Mouse (Mus musculus) limb, embryonic 14.5 days (tissue): ENCODE measurements at regions not wholly inside any gene's neighbourhood (a gene's known extent, or its start where the extent isn't known, plus 50 kb on each side); places are given as distances from the start of the nearest gene placed in this dataset.
A peak's percentile ranks its signal among the peaks of the same experiment; 100 is the strongest.

Experiments used
- ATAC-seq: fragments of 200-750 bp; cut with Nextera tagmentation; 2 replicates; pipeline ENCODE4 v1.8.0; 2017; ENCODE audit warnings: low read depth, moderate number of reproducible peaks, moderate TSS enrichment; ENCODE audit not compliant: low FRiP score
- DNase-seq: peaks from one replicate; pipeline ENCODE4 v3.0.0-alpha.2; 2015; ENCODE audit warnings: low spot score
- H3K27ac ChIP-seq: fragments of 300-500 bp; sonication (generic); replicated peaks from 2 replicates; pipeline ENCODE4 v1.5.1; 2014; ENCODE audit warnings: low read depth, mild to moderate bottlenecking, low read length, moderate library complexity, mixed read lengths
- H3K27me3 ChIP-seq: fragments of 300-500 bp; sonication (generic); 2 replicates; pipeline ENCODE4 v1.6.1; 2014; ENCODE audit warnings: low read length, mixed read lengths; ENCODE audit not compliant: control insufficient read depth, insufficient read depth
- H3K36me3 ChIP-seq: fragments of 300-500 bp; sonication (generic); 2 replicates; pipeline ENCODE4 v1.6.1; 2014; ENCODE audit warnings: mild to moderate bottlenecking, low read length, moderate library complexity, mixed read lengths; ENCODE audit not compliant: control insufficient read depth, insufficient read depth
- H3K4me1 ChIP-seq: fragments of 300-500 bp; sonication (generic); 2 replicates; pipeline ENCODE4 v1.6.1; 2014; ENCODE audit warnings: antibody characterized with exemption, low read length, mixed read lengths; ENCODE audit not compliant: control insufficient read depth, insufficient read depth
- H3K4me2 ChIP-seq: fragments of 300-500 bp; sonication (generic); replicated peaks from 2 replicates; pipeline ENCODE4 v1.6.1; 2014; ENCODE audit warnings: low read depth, mild to moderate bottlenecking, low read length, moderate library complexity; ENCODE audit not compliant: severe bottlenecking
- H3K4me3 ChIP-seq: fragments of 300-500 bp; sonication (generic); replicated peaks from 2 replicates; pipeline ENCODE4 v1.5.1; 2014; ENCODE audit warnings: low read length
- H3K9ac ChIP-seq: fragments of 300-500 bp; sonication (generic); 2 replicates; pipeline ENCODE4 v1.6.1; 2014; ENCODE audit warnings: mild to moderate bottlenecking, low read depth, low read length, moderate library complexity; ENCODE audit not compliant: severe bottlenecking
- H3K9me3 ChIP-seq: fragments of 300-500 bp; sonication (generic); 2 replicates; pipeline ENCODE4 v1.6.1; 2016; ENCODE audit warnings: low read length; ENCODE audit not compliant: control insufficient read depth
- POLR2A ChIP-seq: fragments of 200-500 bp; IDR thresholded peaks from 2 replicates; pipeline ENCODE4 v1.8.0; 2012; ENCODE audit warnings: inconsistent platforms, mild to moderate bottlenecking, moderate library complexity, borderline replicate concordance; ENCODE audit not compliant: insufficient read depth, insufficient read length; ENCODE audit errors: extremely low read depth
- WGBS: fragments of 180-500 bp; shearing (Covaris S2); extraction: QIAGEN DNeasy Blood & Tissue Kit; methylation state at CpG from one replicate; pipeline ENCODE4 v1.1.7; 2014; 5-methylcytosine and 5-hydroxymethylcytosine counted together

- no peak overlapping the region for H3K27ac ChIP-seq
- H3K4me3 ChIP-seq = no peak overlapping the region
- H3K4me1 ChIP-seq = no peaks in the 10 kb centered on the region
- H3K9ac ChIP-seq = no peak overlapping the region
- no peak for TF ChIP-seq POLR2A
- H3K9me3 ChIP-seq = no peaks in the 10 kb centered on the region
- 92% methylated on average over 7 of the region's 7 CpGs for WGBS
- DNase-seq (no peak), ATAC-seq (no peak)
- no peak overlapping the region for H3K4me2 ChIP-seq
- H3K36me3 ChIP-seq = no peaks in the 10 kb centered on the region
- no peaks in the 10 kb centered on the region for H3K27me3 ChIP-seq
Observed at GRCm38 (mm10) chr3:78792440-78793057, 493.8 kb downstream of the Rapgef2 start.

DNA sequence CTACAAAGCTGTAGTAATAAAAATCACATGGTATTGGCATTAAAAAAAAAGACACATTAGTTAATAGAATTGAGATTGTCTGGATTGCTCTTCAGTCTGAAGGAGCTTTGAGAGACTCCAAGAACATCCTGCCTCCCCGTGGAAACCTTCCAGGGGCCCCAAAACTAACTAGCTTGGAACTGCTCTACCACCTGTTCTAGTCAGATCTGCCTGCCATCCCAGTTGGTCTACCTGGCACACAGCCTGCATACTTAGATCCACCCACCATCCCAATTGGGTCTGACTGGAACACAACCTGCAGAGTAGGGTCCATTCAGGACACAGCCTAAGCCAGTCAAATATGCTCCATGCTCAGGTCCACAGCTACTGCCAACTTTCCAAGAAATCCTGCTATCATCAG is 503.6 kb downstream of the Rapgef2 start:
- 83% methylated on average over 1 of the region's 1 CpGs for WGBS
- H3K27ac ChIP-seq = no peak overlapping the region
- no peak overlapping the region for H3K9ac ChIP-seq

DNA sequence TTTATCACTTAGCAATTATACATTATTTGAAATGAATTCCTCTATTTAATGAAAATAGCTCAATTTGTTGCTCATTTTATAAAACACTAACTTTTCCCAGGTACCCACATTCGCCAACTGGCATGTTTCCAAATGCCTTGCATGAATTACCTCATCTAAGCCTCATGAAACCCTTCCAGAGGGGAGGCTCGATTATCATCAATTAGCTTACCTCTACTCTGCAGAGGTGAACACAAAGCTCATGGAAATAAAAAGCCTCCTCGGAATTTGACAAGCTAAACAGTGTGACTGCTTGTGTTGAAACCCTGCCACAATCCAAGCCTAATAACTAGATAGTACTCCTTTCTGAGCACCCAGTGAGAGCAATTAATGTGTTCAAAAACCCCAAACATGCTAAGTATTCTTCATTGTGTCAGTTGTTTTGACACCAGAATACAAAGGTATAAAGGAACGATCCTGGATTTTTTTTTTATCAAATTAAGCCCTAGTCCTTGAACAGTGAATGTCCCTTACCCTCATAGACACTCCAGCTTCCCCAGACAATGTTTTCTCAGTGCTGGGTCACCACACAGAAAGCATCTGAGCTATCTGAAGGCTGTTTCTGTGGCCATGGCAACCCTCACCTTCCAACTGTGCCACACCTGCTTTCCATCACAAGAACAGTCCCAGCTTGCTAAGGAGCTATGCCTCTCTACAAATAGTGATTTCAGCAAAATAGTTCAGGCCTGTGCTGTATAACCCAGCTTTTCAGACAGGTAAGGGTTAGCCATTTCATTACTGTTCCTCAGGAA is 530.4 kb downstream of the Rapgef2 start:
- Histone ChIP-seq H3K9me3 (no peaks in the 10 kb centered on the region), H3K27me3 (no peaks in the 10 kb centered on the region), H3K36me3 (no peaks in the 10 kb centered on the region), H3K9ac (no peak overlapping the region), H3K4me1 (0 out of 2 replicates have a peak, but pooled peaks cover 3% of the 10 kb centered on the region), H3K4me3 (no peak overlapping the region), H3K27ac (no peak overlapping the region), H3K4me2 (no peak overlapping the region)
- WGBS = 45% methylated on average over 4 of the region's 4 CpGs
- no peak for TF ChIP-seq POLR2A
- 0 out of 2 replicates have a peak, but pooled peaks have one; percentile 30 for ATAC-seq
- DNase-seq = peak; percentile 30

More for the DNA sequence above, 503.6 kb downstream of the Rapgef2 start:
- no peak for TF ChIP-seq POLR2A
- Histone ChIP-seq H3K4me2 (no peak overlapping the region), H3K4me3 (no peak overlapping the region), H3K27me3 (no peaks in the 10 kb centered on the region), H3K4me1 (no peaks in the 10 kb centered on the region), H3K9me3 (no peaks in the 10 kb centered on the region), H3K36me3 (no peaks in the 10 kb centered on the region)
- no peak for DNase-seq
- ATAC-seq = no peak

DNA sequence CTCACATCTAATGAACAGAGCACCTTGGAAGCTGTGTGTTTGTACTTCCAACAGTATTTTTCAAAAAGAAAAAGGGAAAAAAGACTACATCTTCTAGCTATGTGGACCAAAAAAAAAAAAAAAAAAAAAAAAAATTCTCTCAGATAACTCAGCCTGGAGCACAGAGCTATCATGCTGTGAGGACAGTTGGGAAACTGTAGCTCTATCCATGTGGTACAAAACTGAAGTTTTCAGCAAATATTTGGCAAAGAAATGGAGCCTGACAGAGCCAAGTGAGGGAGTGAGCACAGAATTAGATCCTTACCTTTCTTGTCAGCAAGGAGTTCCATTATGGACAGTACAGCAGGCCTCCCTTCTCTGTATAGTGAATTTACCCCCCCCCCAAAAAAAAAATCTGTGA is 550.2 kb downstream of the Rapgef2 start:
- no peaks in the 10 kb centered on the region for H3K36me3 ChIP-seq
- H3K9ac ChIP-seq = no peak overlapping the region
- no peak for ATAC-seq
- H3K27ac ChIP-seq = no peak overlapping the region
- no peak overlapping the region for H3K4me2 ChIP-seq
- no peak for DNase-seq
- no peaks in the 10 kb centered on the region for H3K27me3 ChIP-seq
- no peak overlapping the region for H3K4me3 ChIP-seq
- no peaks in the 10 kb centered on the region for H3K9me3 ChIP-seq
- TF ChIP-seq POLR2A = no peak
- no peaks in the 10 kb centered on the region for H3K4me1 ChIP-seq

- Histone ChIP-seq H3K9ac (no peak overlapping the region), H3K27me3 (no peaks in the 10 kb centered on the region), H3K4me3 (no peak overlapping the region), H3K27ac (no peak overlapping the region), H3K36me3 (no peaks in the 10 kb centered on the region), H3K9me3 (no peaks in the 10 kb centered on the region), H3K4me1 (no peaks in the 10 kb centered on the region), H3K4me2 (no peak overlapping the region)
- ATAC-seq (no peak), DNase-seq (no peak)
- 77% methylated on average over 2 of the region's 2 CpGs for WGBS
- no peak for TF ChIP-seq POLR2A
Observed at GRCm38 (mm10) chr3:78716691-78717090, 569.6 kb downstream of the Rapgef2 start.
